In the genomic region with DNA sequence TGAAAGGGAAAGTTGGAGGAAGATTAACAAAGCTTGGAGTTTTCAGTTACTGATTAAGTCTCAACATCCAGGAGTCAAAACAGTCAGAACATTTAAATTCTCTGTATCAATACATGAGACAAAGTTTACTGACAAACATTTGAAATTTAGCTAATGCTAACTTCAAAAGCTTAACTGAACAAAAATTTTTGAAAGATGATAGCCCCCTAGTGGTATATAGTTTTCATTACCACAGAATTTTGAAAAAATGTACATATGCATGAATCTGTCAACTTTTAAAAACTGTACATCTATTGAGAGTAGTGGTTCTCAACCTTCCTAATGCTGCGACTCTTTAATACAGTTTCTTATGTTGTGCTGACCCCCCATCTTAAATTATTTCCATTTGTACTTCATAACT, we compare ENCODE assay signal across 13 mouse cellular contexts. TPM values are rescaled to one million over a fixed set of nuclear protein-coding genes. Genes with fewer than 3 reads are reported as not detected.
DNase-seq lines count a peak whose midpoint lies in the region; ATAC-seq and TF ChIP-seq lines count a peak whose summit lies in the region.
"Had no signal": no experiment of that assay in that cellular context is flagged by ENCODE, and none has a peak within 500 bp of the region (broad histone marks: within the 10 kb centered on the region; RNA-seq: fewer than 3 reads in every experiment).

No protein-coding gene starts in this region.

- H3K4me1 ChIP-seq in embryonic facial prominence, embryonic 11.5 days (ENCODE audit: control insufficient read depth, insufficient read depth, low read length) = no peaks in the 10 kb centered on the region
- no peaks in the 10 kb centered on the region for H3K4me1 ChIP-seq in embryonic facial prominence, embryonic 10.5 days
- H3K4me1 ChIP-seq in liver, adult 2 months (ENCODE audit: control insufficient read depth, insufficient read depth, low read length) = no peaks in the 10 kb centered on the region
- H3K4me1 ChIP-seq: heart, embryonic 13.5 days had no signal

- ATAC-seq in embryonic facial prominence, embryonic 11.5 days (replicated peaks; ENCODE audit: insufficient number of reproducible peaks, low FRiP score, low TSS enrichment, low read depth) = no peak

- no peaks in the 10 kb centered on the region for H3K9me3 ChIP-seq in embryonic facial prominence, embryonic 11.5 days (replicated peaks; ENCODE audit: control insufficient read depth, low read length)
- no peaks in the 10 kb centered on the region for H3K9me3 ChIP-seq in embryonic facial prominence, embryonic 10.5 days
- H3K9me3 ChIP-seq: heart, embryonic 13.5 days had no signal

- H3K36me3 ChIP-seq in embryonic facial prominence, embryonic 11.5 days (replicated peaks; ENCODE audit: control insufficient read depth, insufficient read depth, low read depth, low read length) = no peaks in the 10 kb centered on the region; the same call in 1 of the 2 replicates
- H3K36me3 ChIP-seq in embryonic facial prominence, embryonic 10.5 days (replicated peaks) = peaks cover 41% of the 10 kb centered on the region
- H3K36me3 ChIP-seq in liver, adult 2 months (ENCODE audit: control insufficient read depth, insufficient read depth, low read length) = peaks cover 52% of the 10 kb centered on the region

- WGBS in embryonic facial prominence, embryonic 11.5 days = 85% methylated on average over 1 of the region's 1 CpGs
- 83% methylated on average over 1 of the region's 1 CpGs for WGBS in embryonic facial prominence, embryonic 10.5 days
- WGBS in liver, adult 2 months = 82% methylated on average over 1 of the region's 1 CpGs

- no peak overlapping the region for H3K9ac ChIP-seq in embryonic facial prominence, embryonic 11.5 days (replicated peaks; ENCODE audit: low read length)
- H3K9ac ChIP-seq in liver, adult 2 months (ENCODE audit: low read depth, low read length) = no peak overlapping the region
- H3K9ac ChIP-seq: heart, embryonic 13.5 days had no signal

- peak; percentile 16; the same call in 1 of the 2 replicates for TF ChIP-seq CTCF in liver, adult 2 months (IDR thresholded peaks at IDR 0.05; ENCODE audit: low read depth, low read length)

- no peaks in the 10 kb centered on the region for H3K27me3 ChIP-seq in embryonic facial prominence, embryonic 11.5 days (ENCODE audit: control insufficient read depth, insufficient read depth, low read length)
- H3K27me3 ChIP-seq in embryonic facial prominence, embryonic 10.5 days (replicated peaks; ENCODE audit: low read depth, poor library complexity, severe bottlenecking) = no peaks in the 10 kb centered on the region
- no peaks in the 10 kb centered on the region for H3K27me3 ChIP-seq in liver, adult 2 months (ENCODE audit: control insufficient read depth, insufficient read depth, low read length)
- H3K27me3 ChIP-seq: heart, embryonic 13.5 days had no signal

- H3K4me3 ChIP-seq in embryonic facial prominence, embryonic 11.5 days (ENCODE audit: low read depth, low read length) = no peak overlapping the region
- no peak overlapping the region for H3K4me3 ChIP-seq in embryonic facial prominence, embryonic 10.5 days
- no peak overlapping the region for H3K4me3 ChIP-seq in liver, adult 2 months (ENCODE audit: insufficient read depth, low read depth, low read length)
- H3K4me3 ChIP-seq: heart, embryonic 13.5 days had no signal

- DNase-seq in embryonic facial prominence, embryonic 11.5 days (ENCODE audit: low spot score) = peak; percentile 10
- DNase-seq in embryonic facial prominence, embryonic 10.5 days (ENCODE audit: low spot score) = no peak
- DNase-seq in liver, adult 2 months (ENCODE audit: extremely low read depth, low read depth, low spot score) = no peak
- DNase-seq in liver = no peak
- peak; percentile 34 for DNase-seq in Muller cell, postnatal 12 days (ENCODE audit: inconsistent ontology term)
- peak; percentile 50 for DNase-seq in naive thymus-derived CD4-positive, alpha-beta T cell, adult 2 months (ENCODE audit: low read depth)
- no peak for DNase-seq in cerebellum, adult 9-11 months
- no peak for DNase-seq in embryo, embryonic 9.5 days (ENCODE audit: extremely low spot score)
- DNase-seq: B cell, adult 2 months; cerebellum, adult 2 months; kidney, postnatal 4 days had no signal

- H3K79me2 ChIP-seq in liver, adult 2 months (ENCODE audit: control insufficient read depth, insufficient read depth, low read length) = peaks cover 3% of the 10 kb centered on the region; the same call in 1 of the 2 replicates

- no peak for TF ChIP-seq POLR2A in liver, adult 2 months (IDR thresholded peaks at IDR 0.05; ENCODE audit: extremely low read depth, insufficient read depth, low read length)

- H3K4me2 ChIP-seq in embryonic facial prominence, embryonic 11.5 days (ENCODE audit: low read depth, low read length) = no peak overlapping the region
- H3K4me2 ChIP-seq: heart, embryonic 13.5 days had no signal

- no peak overlapping the region for H3K27ac ChIP-seq in embryonic facial prominence, embryonic 11.5 days (replicated peaks; ENCODE audit: low read depth, low read length)
- H3K27ac ChIP-seq in embryonic facial prominence, embryonic 10.5 days (replicated peaks) = no peak overlapping the region
- no peak overlapping the region for H3K27ac ChIP-seq in liver, adult 2 months (replicated peaks; ENCODE audit: insufficient read depth, low read depth, low read length)
- H3K27ac ChIP-seq: heart, embryonic 13.5 days had no signal

RNA-seq across cellular contexts. Expression of a gene that starts 40.3 kb away (rescaled TPM):
- polyA plus RNA-seq in embryonic facial prominence, embryonic 11.5 days (2014; fragmentation: Nextera tagmentation; extraction: Ambion mirVana) = 21.1 and 21.3 TPM in 2 replicates
- polyA plus RNA-seq in embryonic facial prominence, embryonic 10.5 days (2016; fragmentation: Nextera tagmentation; extraction: Ambion mirVana) = 17.9 and 18.4 TPM in 2 replicates
- 23.2 and 23.6 TPM in 2 replicates for total RNA-seq in liver, adult 2 months (2014; rRNA removed)
- polyA plus RNA-seq in liver, adult 2 months (2012; rRNA removed) = 9.0 and 9.1 TPM in 2 replicates

RNA-seq across cellular contexts. Expression of a gene that starts 58.0 kb away (rescaled TPM):
- 0.43 TPM in 1 of 2 replicates, not detected in the other for polyA plus RNA-seq in embryonic facial prominence, embryonic 11.5 days (2014; fragmentation: Nextera tagmentation; extraction: Ambion mirVana)
- 1.2 and 1.7 TPM in 2 replicates for polyA plus RNA-seq in embryonic facial prominence, embryonic 10.5 days (2016; fragmentation: Nextera tagmentation; extraction: Ambion mirVana)
- 0.83 TPM in 1 of 2 replicates, not detected in the other for total RNA-seq in liver, adult 2 months (2014; rRNA removed)
- 0.91 and 1.1 TPM in 2 replicates for polyA plus RNA-seq in liver, adult 2 months (2012; rRNA removed)
- polyA plus RNA-seq: spleen, adult 2 months had no signal

Comparison
In these comparisons a context has a peak if more than half of its experiments do, and no peak if none do; other contexts are left out.
1. DNase-seq: peak in embryonic facial prominence, embryonic 11.5 days (single experiment), Muller cell, postnatal 12 days (single experiment) and naive thymus-derived CD4-positive, alpha-beta T cell, adult 2 months (single experiment); none in embryonic facial prominence, embryonic 10.5 days (single experiment), liver, adult 2 months (single experiment), liver (single experiment), cerebellum, adult 9-11 months (single experiment) and embryo, embryonic 9.5 days (single experiment).